Mouse (Mus musculus) macrophage (primary cell): ENCODE measurements around the gene Il11ra1. TPM values are rescaled to one million over a fixed set of nuclear protein-coding genes. Genes with fewer than 3 reads are reported as not detected.
"Not testable (repeated sequence)": the region's sequence is repeated elsewhere in the genome, so short reads cannot be mapped to it uniquely, and the experiment has no call there.

ENCODE experiments used
- H3K27ac ChIP-seq: fragments of 350-480 bp; formaldehyde crosslinking; 2 replicates; pipeline ENCODE4 v1.9.0; 2021
- H3K36me3 ChIP-seq: fragments of 350-480 bp; formaldehyde crosslinking; 2 replicates; pipeline ENCODE4 v1.9.0; 2021; ENCODE audit errors: inconsistent target
- H3K4me3 ChIP-seq: fragments of 350-480 bp; formaldehyde crosslinking; 2 replicates; pipeline ENCODE4 v1.9.0; 2021; ENCODE audit errors: inconsistent target
- H3K79me2 ChIP-seq: fragments of 350-480 bp; formaldehyde crosslinking; 2 replicates; pipeline ENCODE4 v1.9.0; 2021; ENCODE audit errors: inconsistent target
- WGBS: methylation state at CpG from one replicate; pipeline ENCODE4 v1.1.7; 2026; ENCODE audit warnings: inconsistent platforms; ENCODE audit not compliant: missing documents; 5-methylcytosine and 5-hydroxymethylcytosine counted together
- polyA plus RNA-seq: library from polyadenylated mRNA; stranded (reverse); fragments of 250-400 nt; gene quantifications from 3 replicates; pipeline ENCODE4 v1.2.4, GENCODE M21; 2018; ENCODE audit warnings: inconsistent platforms

Il11ra1 gene
- polyA plus RNA-seq, 1 experiment from 2014 or later: 34.7 TPM

GRCm38 (mm10) chr4:41760288-41760721 is 60.5 kb downstream of the Il11ra1 start:
- Histone ChIP-seq H3K4me3 (peak overlapping the region; percentile 35), H3K27ac (no peak overlapping the region), H3K36me3 (peaks cover 7% of the 10 kb centered on the region; the same call in 1 of the 2 replicates), H3K79me2 (no peaks in the 10 kb centered on the region)
- WGBS: 2% methylated on average over 15 of the region's 15 CpGs

GRCm38 (mm10) chr4:41760911-41761310 is 61.1 kb downstream of the Il11ra1 start:
- Histone ChIP-seq H3K79me2 (no peaks in the 10 kb centered on the region), H3K4me3 (peak overlapping the region; percentile 35), H3K27ac (no peak overlapping the region), H3K36me3 (peaks cover 7% of the 10 kb centered on the region; the same call in 1 of the 2 replicates)
- 61% methylated on average over 4 of the region's 4 CpGs for WGBS

GRCm38 (mm10) chr4:41761680-41762079 is 61.9 kb downstream of the Il11ra1 start:
- Histone ChIP-seq H3K27ac (no peak overlapping the region), H3K36me3 (peaks cover 7% of the 10 kb centered on the region; the same call in 1 of the 2 replicates), H3K79me2 (no peaks in the 10 kb centered on the region), H3K4me3 (no peak overlapping the region)

GRCm38 (mm10) chr4:41762099-41762687 is 62.4 kb downstream of the Il11ra1 start:
- no peak overlapping the region for H3K27ac ChIP-seq
- 71% methylated on average over 7 of the region's 8 CpGs for whole genome bisulfite sequencing
- no peak overlapping the region for H3K4me3 ChIP-seq
- H3K36me3 ChIP-seq: peaks cover 7% of the 10 kb centered on the region; the same call in 1 of the 2 replicates
- no peaks in the 10 kb centered on the region for H3K79me2 ChIP-seq

- H3K79me2 ChIP-seq, H3K36me3 ChIP-seq, H3K4me3 ChIP-seq, H3K27ac ChIP-seq: not testable (repeated sequence)
- 93% methylated on average over 8 of the region's 8 CpGs for WGBS
Observed at GRCm38 (mm10) chr4:41762688-41763114, 62.9 kb downstream of the Il11ra1 start.

GRCm38 (mm10) chr4:41763176-41763575 is 63.4 kb downstream of the Il11ra1 start:
- not testable (repeated sequence) for H3K79me2 ChIP-seq, H3K4me3 ChIP-seq, H3K36me3 ChIP-seq, H3K27ac ChIP-seq
- 78% methylated on average over 1 of the region's 6 CpGs for WGBS

- H3K4me3 ChIP-seq, H3K27ac ChIP-seq, H3K79me2 ChIP-seq, H3K36me3 ChIP-seq: not testable (repeated sequence)
- WGBS: 85% methylated on average over 10 of the region's 10 CpGs
Observed at GRCm38 (mm10) chr4:41767301-41767700, 67.5 kb downstream of the Il11ra1 start.

- not testable (repeated sequence) for H3K27ac ChIP-seq, H3K4me3 ChIP-seq, H3K79me2 ChIP-seq, H3K36me3 ChIP-seq
- WGBS: 13% methylated on average over 4 of the region's 16 CpGs
Observed at GRCm38 (mm10) chr4:41772946-41773345, 73.2 kb downstream of the Il11ra1 start.

GRCm38 (mm10) chr4:41773502-41773901 is 73.7 kb downstream of the Il11ra1 start:
- peak overlapping the region; percentile 8; the same call in 1 of the 2 replicates for H3K4me3 ChIP-seq
- H3K27ac ChIP-seq, H3K36me3 ChIP-seq, H3K79me2 ChIP-seq: not testable (repeated sequence)
- 0% methylated on average over 9 of the region's 25 CpGs for WGBS

GRCm38 (mm10) chr4:41774002-41774401 is 74.2 kb downstream of the Il11ra1 start, which contains the start of gene Ccl27a:
Ccl27a (minus strand) TSS chr4:41774247.
- H3K79me2 ChIP-seq, H3K27ac ChIP-seq, H3K36me3 ChIP-seq: not testable (repeated sequence)
- WGBS: 4% methylated on average over 8 of the region's 14 CpGs
- H3K4me3 ChIP-seq: peak within 1 kb of the TSS; percentile 8; the same call in 1 of the 2 replicates

- not testable (repeated sequence) for H3K27ac ChIP-seq, H3K4me3 ChIP-seq, H3K36me3 ChIP-seq, H3K79me2 ChIP-seq
- WGBS: 86% methylated on average over 3 of the region's 3 CpGs
Observed at GRCm38 (mm10) chr4:41774506-41774905, 74.7 kb downstream of the Il11ra1 start.

GRCm38 (mm10) chr4:41775840-41776239 is 76.1 kb downstream of the Il11ra1 start:
- H3K27ac ChIP-seq: not testable (repeated sequence)
- WGBS: 100% methylated on average over 1 of the region's 1 CpGs

GRCm38 (mm10) chr4:41781271-41781670 is 81.5 kb downstream of the Il11ra1 start:
- not testable (repeated sequence) for H3K36me3 ChIP-seq, H3K79me2 ChIP-seq, H3K4me3 ChIP-seq, H3K27ac ChIP-seq
- 50% methylated on average over 1 of the region's 9 CpGs for WGBS

More at GRCm38 (mm10) chr4:41775840-41776239, 76.1 kb downstream of the Il11ra1 start:
- not testable (repeated sequence) for H3K4me3 ChIP-seq, H3K36me3 ChIP-seq, H3K79me2 ChIP-seq

- H3K4me3 ChIP-seq, H3K27ac ChIP-seq, H3K36me3 ChIP-seq, H3K79me2 ChIP-seq: not testable (repeated sequence)
- WGBS: 32% methylated on average over 11 of the region's 21 CpGs
Observed at GRCm38 (mm10) chr4:41781748-41782485, 82.1 kb downstream of the Il11ra1 start.

GRCm38 (mm10) chr4:41782711-41783110 is 82.9 kb downstream of the Il11ra1 start:
- not testable (repeated sequence) for H3K79me2 ChIP-seq, H3K4me3 ChIP-seq, H3K27ac ChIP-seq, H3K36me3 ChIP-seq
- 100% methylated on average over 2 of the region's 4 CpGs for WGBS
